Mouse (Mus musculus): ENCODE results near the gene Tbc1d25. TPM values are rescaled to one million over a fixed set of nuclear protein-coding genes. Genes with fewer than 3 reads are reported as not detected.

Tbc1d25 gene
- polyA plus RNA-seq, 1 experiment: 29.7 TPM

DNA sequence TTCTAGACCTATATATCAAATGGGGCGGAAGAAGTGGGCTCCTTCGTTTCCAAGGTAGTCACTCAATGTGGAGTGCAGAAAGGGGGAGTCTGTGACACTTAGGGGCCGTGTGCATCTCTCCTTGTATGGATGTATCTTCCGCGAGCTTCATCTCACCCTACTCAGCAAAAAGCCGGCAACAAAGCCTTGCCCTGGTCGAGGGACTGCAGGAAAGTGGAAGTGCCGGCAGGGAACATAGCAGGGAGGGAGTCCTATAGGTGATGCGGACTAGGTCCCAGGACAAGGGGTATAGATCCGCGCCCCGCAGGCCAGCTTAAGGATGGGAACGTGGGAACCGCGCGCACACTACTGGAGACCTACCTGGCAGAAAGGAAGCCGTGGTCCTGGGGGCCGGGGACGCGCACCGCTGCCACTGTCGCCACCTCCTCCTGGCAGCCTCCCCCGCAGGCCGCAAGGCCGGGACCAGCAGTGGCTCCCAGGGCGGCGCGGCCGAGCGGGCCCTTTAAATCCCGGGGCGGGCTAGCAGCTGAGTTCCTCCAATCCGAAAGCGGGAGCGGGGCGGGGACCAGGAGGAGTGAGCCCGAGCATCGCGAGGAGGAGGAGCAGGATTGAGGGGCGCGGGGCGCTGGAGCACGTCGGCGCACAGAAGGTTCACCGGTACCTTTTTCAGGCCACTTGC lies 30.2 kb upstream of the Tbc1d25 start, which contains the start of gene Porcn:
Porcn (minus strand) TSS at position 511 of the 679 bp plus-strand sequence.
- peak; percentile 93 for DNase-seq (ENCODE audit: low read depth)
- TF ChIP-seq POLR2A (IDR thresholded peaks at IDR 0.05; ENCODE audit: borderline replicate concordance, extremely low read depth, insufficient read depth, insufficient read length, poor library complexity, severe bottlenecking) (peak; percentile 61), CTCF (IDR thresholded peaks at IDR 0.05; ENCODE audit: borderline replicate concordance, extremely low read depth, insufficient read depth, insufficient read length) (no peak)

DNA sequence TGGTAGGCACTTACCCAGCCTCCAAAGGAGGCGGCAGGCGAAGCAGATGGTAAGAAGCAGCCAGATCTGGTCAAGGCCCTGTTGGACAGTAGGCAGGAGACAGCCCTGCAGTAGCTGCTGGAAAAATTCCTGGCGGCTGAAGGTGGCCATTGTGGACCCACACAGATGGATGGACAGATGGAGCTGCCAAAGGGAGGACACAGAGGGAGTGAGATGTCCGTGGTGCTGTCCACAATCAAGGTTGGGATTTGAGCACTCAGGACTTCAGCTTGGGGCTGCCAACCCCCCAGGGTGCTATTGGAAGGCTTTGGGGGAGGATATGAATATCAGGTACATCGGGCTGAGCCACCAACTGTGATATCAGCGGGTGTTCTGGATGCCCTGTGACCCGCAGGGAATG lies 29.6 kb upstream of the Tbc1d25 start:
- DNase-seq (ENCODE audit: low read depth): peak; percentile 1

DNA sequence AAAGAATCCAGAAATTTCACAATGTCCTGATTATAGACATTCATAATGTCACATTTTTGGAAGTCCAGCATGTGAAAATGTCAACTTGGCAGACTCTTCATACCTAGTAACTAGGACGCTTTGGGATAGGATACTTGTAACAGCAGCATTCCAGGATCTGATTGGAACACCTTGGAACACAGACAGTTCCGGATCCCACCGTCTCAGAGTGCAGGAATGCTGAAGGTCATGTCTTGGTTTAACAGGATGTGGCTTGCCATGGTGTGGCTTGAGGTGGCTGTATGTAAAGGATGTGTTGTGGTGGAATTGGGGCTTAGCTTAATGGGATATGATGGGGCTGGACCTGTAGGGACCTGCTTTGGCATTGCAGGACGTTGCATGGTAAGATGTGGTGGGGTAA lies 29.1 kb upstream of the Tbc1d25 start:
- no peak for TF ChIP-seq CTCF (IDR thresholded peaks at IDR 0.05; ENCODE audit: borderline replicate concordance, extremely low read depth, insufficient read depth, insufficient read length)
- TF ChIP-seq POLR2A (IDR thresholded peaks at IDR 0.05; ENCODE audit: borderline replicate concordance, extremely low read depth, insufficient read depth, insufficient read length, poor library complexity, severe bottlenecking): no peak
- DNase-seq (ENCODE audit: low read depth): no peak

More for the DNA sequence above, 29.6 kb upstream of the Tbc1d25 start:
- TF ChIP-seq CTCF (IDR thresholded peaks at IDR 0.05; ENCODE audit: borderline replicate concordance, extremely low read depth, insufficient read depth, insufficient read length) (no peak), POLR2A (IDR thresholded peaks at IDR 0.05; ENCODE audit: borderline replicate concordance, extremely low read depth, insufficient read depth, insufficient read length, poor library complexity, severe bottlenecking) (no peak)

DNA sequence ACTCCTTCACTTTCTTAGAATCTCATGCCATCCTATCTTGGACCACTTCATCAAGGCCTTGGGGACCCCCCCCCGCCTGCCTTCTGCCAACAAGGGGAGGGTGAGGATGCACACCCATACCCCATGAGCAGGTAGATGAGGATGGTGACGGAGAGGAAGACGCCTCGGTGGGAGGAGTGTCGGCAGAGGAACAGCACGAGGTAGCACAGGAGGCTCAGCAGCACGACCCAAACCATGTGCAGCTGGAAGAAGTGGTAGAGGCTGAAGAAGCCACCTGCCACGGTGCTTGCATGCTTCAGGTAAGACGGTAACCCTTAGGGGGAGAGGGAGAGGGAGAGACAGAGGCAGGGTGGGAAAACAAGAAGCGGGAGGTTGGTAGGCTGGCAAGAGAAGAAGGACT lies 28.1 kb upstream of the Tbc1d25 start:
- no peak for DNase-seq (ENCODE audit: low read depth)
- TF ChIP-seq POLR2A (IDR thresholded peaks at IDR 0.05; ENCODE audit: borderline replicate concordance, extremely low read depth, insufficient read depth, insufficient read length, poor library complexity, severe bottlenecking): no peak
- no peak for TF ChIP-seq CTCF (IDR thresholded peaks at IDR 0.05; ENCODE audit: borderline replicate concordance, extremely low read depth, insufficient read depth, insufficient read length)

DNA sequence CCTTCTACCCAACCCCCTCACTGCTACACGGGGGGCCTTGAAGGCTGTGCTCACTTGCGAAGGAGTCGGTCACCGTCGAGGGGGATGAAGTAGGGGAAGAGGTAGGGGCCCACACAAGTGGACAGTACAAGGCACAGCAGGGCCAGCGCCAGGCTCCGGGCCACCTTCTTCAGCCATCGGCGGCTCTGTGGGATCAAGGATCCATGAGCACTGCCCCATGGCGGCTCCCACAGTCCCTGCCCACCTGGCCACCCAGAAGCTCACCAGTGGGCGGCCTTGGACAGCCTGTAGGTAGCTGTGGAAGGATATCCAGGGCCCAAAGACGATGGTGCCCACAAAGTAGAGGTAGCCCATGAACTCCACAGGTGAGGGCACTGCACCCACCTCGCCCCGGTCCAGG lies 27.1 kb upstream of the Tbc1d25 start:
- no peak for TF ChIP-seq CTCF (IDR thresholded peaks at IDR 0.05; ENCODE audit: borderline replicate concordance, extremely low read depth, insufficient read depth, insufficient read length)
- TF ChIP-seq POLR2A (IDR thresholded peaks at IDR 0.05; ENCODE audit: borderline replicate concordance, extremely low read depth, insufficient read depth, insufficient read length, poor library complexity, severe bottlenecking): no peak
- DNase-seq (ENCODE audit: low read depth): no peak

DNA sequence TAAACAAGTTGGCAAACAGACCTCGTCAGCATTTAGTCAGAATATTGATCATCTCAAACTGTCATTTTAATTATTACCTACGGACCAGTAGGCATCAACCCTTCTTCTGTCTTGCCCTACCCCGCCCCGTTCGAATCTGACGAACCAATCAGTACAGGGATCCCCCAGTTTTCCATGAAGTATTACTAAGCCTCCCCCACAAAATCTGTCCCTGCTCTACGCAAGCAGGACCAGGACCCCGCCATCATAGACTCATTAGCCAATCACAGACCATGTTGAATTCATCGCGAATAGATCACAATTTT lies 17.4 kb upstream of the Tbc1d25 start, which contains the start of gene Ebp:
Ebp (minus strand) TSS at position 94 of the 305 bp plus-strand sequence.
- TF ChIP-seq POLR2A (IDR thresholded peaks at IDR 0.05; ENCODE audit: borderline replicate concordance, extremely low read depth, insufficient read depth, insufficient read length, poor library complexity, severe bottlenecking) (no peak), CTCF (IDR thresholded peaks at IDR 0.05; ENCODE audit: borderline replicate concordance, extremely low read depth, insufficient read depth, insufficient read length) (no peak)
- DNase-seq (ENCODE audit: low read depth): peak; percentile 53

DNA sequence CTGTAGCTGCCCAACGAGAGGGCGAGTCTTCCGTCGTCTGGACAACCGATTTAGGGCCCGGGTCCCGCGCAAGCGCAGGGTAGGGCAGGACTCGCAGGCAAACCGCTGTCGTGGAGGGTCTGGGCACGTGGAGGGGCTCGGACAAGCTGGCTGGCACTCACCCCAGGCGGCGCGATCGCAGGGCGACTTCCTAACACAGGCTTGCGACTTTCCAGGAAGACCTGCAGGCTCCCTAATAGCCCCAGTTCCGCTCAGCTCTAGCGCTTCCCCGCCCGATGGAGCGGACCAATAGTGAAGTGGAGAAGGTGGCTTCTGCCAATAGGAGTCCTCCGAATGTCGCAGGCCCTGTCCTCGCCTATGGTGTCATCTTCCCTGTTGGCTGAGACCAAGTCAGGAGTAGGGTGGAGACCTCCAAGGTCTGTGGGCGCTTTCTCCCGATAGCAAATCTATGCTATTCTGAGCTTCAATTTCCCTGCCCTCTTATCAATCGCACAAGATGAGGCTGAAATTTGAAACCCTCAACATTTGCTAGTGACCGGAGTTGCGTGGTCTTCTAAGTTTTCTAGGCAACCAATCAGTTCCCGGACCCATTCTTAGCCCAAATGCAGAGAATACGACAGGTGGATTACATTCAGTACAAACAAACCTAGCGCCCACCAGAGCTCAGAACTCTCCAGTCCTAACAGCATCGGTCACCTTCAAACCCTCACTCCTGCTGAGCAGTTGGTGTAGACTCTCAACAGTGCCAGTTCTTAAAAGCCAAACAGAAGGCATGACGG lies 16.8 kb upstream of the Tbc1d25 start:
- no peak for TF ChIP-seq CTCF (IDR thresholded peaks at IDR 0.05; ENCODE audit: borderline replicate concordance, extremely low read depth, insufficient read depth, insufficient read length)
- TF ChIP-seq POLR2A (IDR thresholded peaks at IDR 0.05; ENCODE audit: borderline replicate concordance, extremely low read depth, insufficient read depth, insufficient read length, poor library complexity, severe bottlenecking): peak; percentile 22; the same call in 1 of the 2 replicates
- DNase-seq (ENCODE audit: low read depth): peak; percentile 93

DNA sequence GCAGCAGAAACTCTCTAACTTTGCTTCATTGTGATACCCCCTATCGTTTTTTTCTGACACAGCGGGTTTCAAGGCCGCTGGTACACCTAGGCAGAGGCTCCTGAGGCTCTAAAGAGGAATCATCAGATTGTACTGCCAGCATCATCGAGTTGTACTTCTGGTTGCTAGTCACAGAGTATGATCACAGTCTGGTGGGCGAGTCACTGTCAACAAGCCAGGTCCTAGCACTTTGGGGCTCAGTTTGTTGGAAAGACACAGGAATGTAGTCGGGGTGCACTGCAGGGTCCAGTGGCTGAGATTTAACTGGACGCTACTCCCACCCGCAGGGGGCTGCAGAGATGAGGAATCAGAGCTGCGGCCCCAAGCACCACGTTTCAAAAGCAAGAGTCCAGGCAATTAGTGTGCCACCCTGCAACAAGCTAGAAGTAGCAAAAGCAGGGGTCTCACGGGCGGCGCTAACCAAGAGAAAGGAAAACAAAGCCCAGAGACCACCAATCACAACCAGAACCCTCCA lies 16.2 kb upstream of the Tbc1d25 start:
- TF ChIP-seq POLR2A (IDR thresholded peaks at IDR 0.05; ENCODE audit: borderline replicate concordance, extremely low read depth, insufficient read depth, insufficient read length, poor library complexity, severe bottlenecking): no peak
- no peak for TF ChIP-seq CTCF (IDR thresholded peaks at IDR 0.05; ENCODE audit: borderline replicate concordance, extremely low read depth, insufficient read depth, insufficient read length)
- no peak for DNase-seq (ENCODE audit: low read depth)

DNA sequence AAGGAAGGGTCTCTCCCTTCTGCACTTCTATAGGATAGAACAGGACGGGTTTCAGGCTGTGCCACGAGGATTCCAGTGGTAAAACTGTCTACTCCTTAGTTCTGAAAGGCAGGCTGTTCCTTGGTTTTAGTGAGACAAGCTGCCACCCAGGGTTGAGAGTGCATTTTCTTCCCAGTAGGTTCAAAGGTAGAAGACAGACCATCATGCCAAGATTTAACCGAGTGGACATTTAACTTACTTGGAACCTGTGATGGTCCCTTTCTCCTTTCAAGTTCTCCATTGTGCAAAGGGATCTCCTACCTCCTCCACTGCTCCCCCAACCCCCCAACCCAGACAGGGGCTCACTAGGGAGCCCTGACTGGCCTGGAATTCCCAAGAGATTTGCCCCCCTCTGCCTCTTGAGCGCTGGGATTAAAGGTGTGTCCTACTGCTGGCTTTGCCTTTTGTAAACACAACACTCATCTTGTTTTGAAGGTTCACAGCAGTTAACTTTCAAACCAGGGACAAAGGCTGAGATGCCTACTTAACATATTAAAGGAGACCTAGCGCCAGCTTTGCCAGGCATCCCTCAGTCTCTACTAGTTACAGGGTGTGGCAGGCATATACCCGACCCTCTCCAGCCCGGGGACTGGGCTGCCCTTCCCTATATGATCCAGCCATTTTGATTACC lies 7.0 kb upstream of the Tbc1d25 start:
- TF ChIP-seq POLR2A (IDR thresholded peaks at IDR 0.05; ENCODE audit: borderline replicate concordance, extremely low read depth, insufficient read depth, insufficient read length, poor library complexity, severe bottlenecking) (no peak), CTCF (IDR thresholded peaks at IDR 0.05; ENCODE audit: borderline replicate concordance, extremely low read depth, insufficient read depth, insufficient read length) (no peak)
- no peak for DNase-seq (ENCODE audit: low read depth)

DNA sequence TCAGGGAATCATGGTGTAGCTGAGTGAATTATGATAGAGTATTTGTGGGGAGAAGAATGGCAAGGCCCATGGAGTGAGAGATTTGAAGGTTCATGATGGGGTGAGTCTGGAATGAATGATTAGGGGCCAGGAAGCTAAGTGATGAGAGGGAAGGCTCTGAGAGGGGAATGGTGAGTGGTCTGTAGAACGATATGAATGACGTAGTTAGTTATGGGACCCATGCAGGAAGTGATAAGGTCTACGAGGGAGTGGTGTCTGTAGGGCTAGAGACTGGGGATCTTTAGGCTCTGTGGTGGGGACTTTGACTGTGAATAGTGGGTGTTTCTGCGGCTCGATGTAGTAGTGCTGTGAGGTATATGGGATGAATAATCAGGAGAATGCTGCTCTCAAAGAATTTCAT lies 3.7 kb upstream of the Tbc1d25 start:
- no peak for TF ChIP-seq CTCF (IDR thresholded peaks at IDR 0.05; ENCODE audit: borderline replicate concordance, extremely low read depth, insufficient read depth, insufficient read length)
- TF ChIP-seq POLR2A (IDR thresholded peaks at IDR 0.05; ENCODE audit: borderline replicate concordance, extremely low read depth, insufficient read depth, insufficient read length, poor library complexity, severe bottlenecking): no peak
- no peak for DNase-seq (ENCODE audit: low read depth)

DNA sequence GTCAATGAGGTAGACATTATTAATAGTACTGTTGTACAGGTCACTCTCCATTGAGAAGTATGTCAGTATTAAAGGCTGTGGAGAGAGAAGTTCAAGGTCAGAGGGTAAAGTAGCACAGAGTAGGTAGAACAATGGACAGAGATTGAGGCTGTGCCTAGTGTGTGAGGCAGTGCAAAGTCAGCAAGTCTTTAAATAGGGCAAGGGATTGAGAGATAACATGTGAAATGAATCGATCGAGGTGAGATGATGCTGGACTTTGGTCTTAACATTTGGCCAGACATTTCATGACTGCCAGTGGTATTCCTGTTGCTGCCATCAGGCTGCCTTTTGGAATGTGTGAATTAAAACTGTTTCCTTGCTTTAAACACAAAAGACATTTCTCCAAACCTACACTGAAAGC lies 2.9 kb upstream of the Tbc1d25 start:
- DNase-seq (ENCODE audit: low read depth): no peak
- no peak for TF ChIP-seq CTCF (IDR thresholded peaks at IDR 0.05; ENCODE audit: borderline replicate concordance, extremely low read depth, insufficient read depth, insufficient read length)

All from brain, embryonic 14.5 days (tissue).